ENCODE assay signal across 8 mouse cellular contexts in the genomic region with DNA sequence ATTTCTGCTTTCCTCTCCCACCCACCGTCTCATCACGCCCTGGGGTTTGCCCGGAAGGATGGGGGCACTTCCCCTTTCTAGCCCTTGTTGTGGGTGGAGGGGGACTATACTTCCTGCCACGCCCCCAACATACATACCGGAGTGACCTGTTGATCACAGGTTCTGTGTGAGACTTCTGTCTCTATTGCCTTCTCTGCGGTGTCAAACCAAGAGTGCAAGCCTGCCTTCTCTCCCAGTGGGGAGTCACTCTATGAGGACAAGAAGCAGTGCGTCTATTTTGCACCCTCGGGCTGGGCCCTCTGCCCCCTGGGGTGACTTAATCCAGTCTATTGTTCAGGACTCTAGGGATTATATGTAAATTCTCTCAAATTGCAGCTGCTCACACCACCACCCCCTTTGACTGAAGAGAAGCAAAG.
DNase-seq lines count a peak whose midpoint lies in the region; ATAC-seq and TF ChIP-seq lines count a peak whose summit lies in the region.
"Had no signal": no experiment of that assay in that cellular context is flagged by ENCODE, and none has a peak within 500 bp of the region (broad histone marks: within the 10 kb centered on the region; RNA-seq: fewer than 3 reads in every experiment).

No protein-coding gene starts in this region.

- H3K36me3 ChIP-seq in E14TG2a.4 (ENCODE audit: insufficient read depth, low read length), result no peaks in the 10 kb centered on the region
- H3K36me3 ChIP-seq in limb, embryonic 12.5 days, result no peaks in the 10 kb centered on the region

- H3K9me3 ChIP-seq in E14TG2a.4 (ENCODE audit: low read length), result no peaks in the 10 kb centered on the region
- H3K9me3 ChIP-seq in limb, embryonic 12.5 days, result no peaks in the 10 kb centered on the region

- H3K4me2 ChIP-seq in limb, embryonic 12.5 days, result peak overlapping the region; percentile 44

- 2% methylated on average over 8 of the region's 8 CpGs for WGBS in limb, embryonic 12.5 days

- peak overlapping the region; percentile 74; the same call in 1 of the 2 replicates for H3K27ac ChIP-seq in limb, embryonic 12.5 days

- H3K9ac ChIP-seq in limb, embryonic 12.5 days (replicated peaks), result no peak overlapping the region

- H3K4me1 ChIP-seq in E14TG2a.4 (replicated peaks; ENCODE audit: low read depth, low read length), result peaks cover 45% of the 10 kb centered on the region
- peaks cover 42% of the 10 kb centered on the region for H3K4me1 ChIP-seq in limb, embryonic 12.5 days (replicated peaks)

- DNase-seq in natural killer cell, adult 2 months (ENCODE audit: low spot score in 2 of 2), result peak; percentile 82 to 91
- no peak for DNase-seq in gastrocnemius, postnatal 25 days
- DNase-seq in testis, postnatal 14 days (ENCODE audit: low spot score), result no peak
- no peak for DNase-seq in layer of hippocampus, postnatal 25 days (ENCODE audit: extremely low spot score in 1 of 2, low spot score in 1 of 2)

- peak overlapping the region; percentile 32 for H3K4me3 ChIP-seq in E14TG2a.4 (replicated peaks; ENCODE audit: low read length)
- H3K4me3 ChIP-seq in limb, embryonic 12.5 days (replicated peaks), result no peak overlapping the region
- H3K4me3 ChIP-seq: erythroblast, embryonic 14.5 days had no signal

- peak; percentile 85 for ATAC-seq in activated CD4-positive, CD25-positive, alpha-beta regulatory T cell, adult 4 months
- ATAC-seq in limb, embryonic 12.5 days (ENCODE audit: insufficient number of reproducible peaks, insufficient read depth, low FRiP score, low TSS enrichment, low read depth), result 0 out of 2 replicates have a peak, but pooled peaks have one; percentile 15

- H3K27me3 ChIP-seq in E14TG2a.4 (ENCODE audit: insufficient read depth, low read length), result peaks cover 16% of the 10 kb centered on the region; the same call in 1 of the 2 replicates
- no peaks in the 10 kb centered on the region for H3K27me3 ChIP-seq in limb, embryonic 12.5 days

- TF ChIP-seq CTCF in E14TG2a.4 (conservative IDR thresholded peaks at IDR 0.05; ENCODE audit: low read length), result no peak

Comparison
In these comparisons a context has a peak if more than half of its experiments do, and no peak if none do; other contexts are left out.
1. DNase-seq: peak in natural killer cell, adult 2 months (2 of 2); none in gastrocnemius, postnatal 25 days (single experiment), testis, postnatal 14 days (single experiment) and layer of hippocampus, postnatal 25 days (0 of 2).